Mouse (Mus musculus): ENCODE measurements at regions not wholly inside any gene's neighbourhood (a gene's known extent, or its start where the extent isn't known, plus 50 kb on each side); places are given as distances from the start of the nearest gene placed in this dataset.
"Not testable (repeated sequence)": the region's sequence is repeated elsewhere in the genome, so short reads cannot be mapped to it uniquely, and the experiment has no call there.

- DNase-seq, result no peak
These were observed 52.4 kb upstream of the Plxna2 start for GRCm38 (mm10) chr1:194565574-194565973.

GRCm38 (mm10) chr1:194563946-194564345, 54.1 kb upstream of the Plxna2 start:
- no peak for DNase-seq

GRCm38 (mm10) chr1:194561098-194561497, 56.9 kb upstream of the Plxna2 start:
- no peak for DNase-seq

GRCm38 (mm10) chr1:194548661-194549060, 69.4 kb upstream of the Plxna2 start:
- no peak for DNase-seq

- DNase-seq, result no peak
These were observed 69.8 kb upstream of the Plxna2 start for GRCm38 (mm10) chr1:194548243-194548642.

DNA sequence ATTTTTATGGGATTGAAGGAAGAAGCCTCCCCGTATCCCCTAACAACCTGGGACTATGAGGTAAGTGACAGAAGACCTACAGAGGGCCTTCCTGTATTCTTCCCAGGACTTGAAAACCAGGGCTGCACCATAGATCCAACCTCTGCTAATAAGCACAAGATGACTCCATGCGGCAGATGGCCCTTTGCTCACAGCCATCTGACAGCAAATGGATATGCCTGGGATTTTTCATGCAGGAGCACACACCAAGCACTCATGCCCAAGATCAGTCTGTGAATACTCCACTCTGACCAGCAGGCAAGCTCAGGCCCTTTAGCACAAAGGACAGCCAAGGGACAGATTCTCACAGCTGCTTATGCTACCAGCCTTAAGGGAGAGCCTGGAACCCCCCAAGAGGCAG, 77.1 kb upstream of the Plxna2 start:
- no peak for DNase-seq

DNA sequence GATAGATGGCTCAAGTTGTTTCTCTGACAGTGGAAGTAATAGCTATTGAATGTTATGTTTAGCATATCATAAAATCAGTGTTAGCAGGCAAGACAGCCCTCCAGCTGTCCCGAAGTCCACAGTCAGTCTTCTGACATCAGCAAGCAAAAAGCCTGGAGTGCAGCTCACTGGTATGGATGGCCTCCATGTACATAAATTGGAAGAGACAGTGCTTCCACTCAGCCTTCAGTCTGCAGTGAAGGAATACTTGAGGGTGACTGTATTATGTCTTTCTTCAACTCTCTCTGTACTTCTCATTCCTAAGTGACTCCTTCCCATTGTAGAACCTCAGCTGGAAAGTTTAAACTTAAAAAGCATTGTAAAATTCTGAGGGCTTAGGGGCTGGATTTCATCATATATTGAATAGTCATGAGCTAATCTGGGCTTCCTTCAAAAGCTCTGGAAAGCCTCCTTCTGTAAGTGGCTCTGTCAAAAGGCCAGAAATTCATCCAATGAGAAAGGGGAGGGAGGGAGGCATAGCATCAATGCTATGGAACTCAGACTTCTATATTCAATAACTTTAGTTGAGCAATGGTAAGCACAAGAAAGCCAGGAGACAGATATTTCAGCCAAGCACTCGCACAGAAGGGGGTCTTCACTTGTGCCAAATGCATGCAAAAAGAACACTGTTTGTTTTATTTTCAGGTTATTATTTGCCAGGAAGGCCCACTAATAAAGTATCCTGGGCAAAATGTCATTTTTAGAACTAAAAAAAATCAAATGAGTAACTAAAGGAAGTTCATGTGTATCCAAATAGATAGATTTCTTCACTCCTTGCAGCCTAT, 90.5 kb upstream of the Plxna2 start:
- DNase-seq, result no peak

DNA sequence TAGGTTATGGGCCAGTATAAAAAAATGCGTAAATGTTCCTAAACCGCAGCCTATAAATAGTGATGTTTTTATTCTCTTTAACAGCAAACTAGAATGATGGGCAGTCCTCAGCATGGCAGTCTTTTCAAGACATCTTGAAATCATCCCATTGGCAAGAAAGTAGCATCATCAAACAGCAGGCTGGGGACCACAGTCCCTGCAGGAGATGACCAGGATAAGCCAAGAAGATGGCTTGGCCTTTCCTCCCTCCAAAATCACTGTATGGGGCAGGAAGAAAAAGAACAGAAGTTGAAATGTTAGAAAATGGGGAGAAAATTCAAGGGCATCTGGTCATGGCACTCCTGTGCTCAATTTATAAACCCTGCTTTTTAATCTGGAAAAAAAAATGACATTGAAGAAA, 93.0 kb upstream of the Plxna2 start:
- DNase-seq, result no peak

GRCm38 (mm10) chr1:194521216-194521615, 96.8 kb upstream of the Plxna2 start:
- DNase-seq, result no peak

DNA sequence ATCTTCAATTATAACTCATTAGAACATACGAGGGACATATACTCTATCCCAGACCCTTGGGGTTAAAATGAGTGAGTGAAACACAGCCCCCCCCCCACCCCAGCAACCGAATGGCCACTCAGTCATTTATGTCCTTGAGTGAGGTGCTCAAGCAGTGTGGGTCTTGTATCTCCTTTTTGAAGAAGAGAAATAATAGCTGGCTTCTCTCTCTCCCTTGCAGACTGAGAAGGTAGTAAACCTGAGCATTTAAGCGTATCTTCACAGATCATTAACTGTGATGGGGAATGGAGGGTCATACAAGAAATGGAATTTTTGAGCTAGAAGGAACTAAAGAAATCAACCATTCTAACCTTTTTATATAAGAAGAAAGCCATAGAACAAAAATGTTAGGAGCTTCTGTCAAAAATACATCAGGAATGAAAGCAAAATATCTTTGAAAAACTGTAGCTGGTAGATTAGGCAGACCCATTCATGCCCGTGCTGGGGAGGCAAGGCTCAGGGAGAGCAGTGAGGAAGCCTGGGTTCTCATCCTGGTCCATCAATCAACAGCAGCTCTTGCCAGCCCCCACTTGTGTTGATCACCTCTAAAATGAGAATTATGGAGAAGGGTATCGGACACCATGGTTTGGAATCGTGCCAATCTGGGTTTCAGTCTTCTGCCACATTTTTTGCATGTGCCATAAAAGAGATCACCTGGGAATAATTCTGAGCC, 98.4 kb upstream of the Plxna2 start:
- no peak for DNase-seq

DNA sequence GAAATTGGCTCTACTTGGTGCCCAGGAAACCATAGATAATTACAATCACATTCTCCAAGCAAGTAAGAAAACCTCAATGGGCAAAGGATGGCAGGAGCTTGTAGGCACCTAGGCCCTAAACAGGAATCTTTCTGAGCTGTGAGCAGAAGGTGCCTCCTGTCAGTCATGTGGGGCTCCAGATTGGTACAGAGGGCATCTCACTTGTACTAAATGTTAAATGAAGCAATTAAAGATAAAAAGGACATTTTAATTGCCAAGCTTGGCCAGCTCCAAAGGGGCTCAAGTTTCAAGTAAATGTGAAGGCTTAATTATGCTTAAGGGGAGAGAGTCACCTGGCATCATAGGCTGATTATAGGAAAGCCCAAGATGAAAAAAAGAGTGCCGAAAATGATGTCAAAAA, 101.9 kb upstream of the Plxna2 start:
- DNase-seq, result no peak

DNA sequence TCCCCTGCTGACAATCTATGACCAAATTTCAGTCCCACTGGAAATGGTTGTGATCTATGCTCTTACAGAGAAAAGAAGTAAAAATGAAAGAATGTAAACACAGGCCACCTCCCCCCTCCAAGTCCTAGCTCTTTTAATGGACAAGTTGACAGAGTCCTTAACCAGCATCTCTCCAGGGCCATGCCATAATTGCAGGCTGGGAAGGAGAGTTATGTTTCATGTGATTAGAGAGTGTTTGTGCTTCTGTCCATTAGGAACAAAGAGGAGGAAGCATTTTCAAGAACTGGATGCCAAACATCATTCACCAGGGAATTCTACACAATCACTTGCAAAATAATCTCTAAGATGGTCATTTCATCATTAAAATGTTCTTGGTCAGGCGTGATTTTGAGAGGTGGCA, 109.7 kb upstream of the Plxna2 start:
- DNase-seq, result no peak

- no peak for DNase-seq
These were observed 112.2 kb upstream of the Plxna2 start for GRCm38 (mm10) chr1:194505826-194506225.

DNA sequence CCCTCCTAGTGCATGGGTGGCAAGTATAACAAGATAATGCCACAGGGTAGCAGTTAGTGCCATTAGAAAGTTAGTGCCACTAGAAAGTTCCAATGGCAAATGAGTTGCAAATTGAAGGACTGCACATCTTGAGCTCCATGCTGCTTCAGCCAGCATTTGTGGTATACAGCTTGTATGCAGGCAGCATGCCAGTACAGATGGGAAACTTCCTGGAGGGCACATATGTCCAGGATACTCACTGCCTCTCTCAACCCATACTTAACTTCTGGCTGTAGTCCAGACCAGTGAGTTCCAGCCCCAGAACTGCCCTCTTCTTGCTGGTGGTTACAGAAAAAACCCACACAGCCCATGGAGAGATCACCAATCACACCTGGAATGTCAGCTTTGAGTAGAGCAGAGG, 113.8 kb upstream of the Plxna2 start:
- no peak for DNase-seq

GRCm38 (mm10) chr1:194503517-194503916, 114.5 kb upstream of the Plxna2 start:
- no peak for DNase-seq

DNA sequence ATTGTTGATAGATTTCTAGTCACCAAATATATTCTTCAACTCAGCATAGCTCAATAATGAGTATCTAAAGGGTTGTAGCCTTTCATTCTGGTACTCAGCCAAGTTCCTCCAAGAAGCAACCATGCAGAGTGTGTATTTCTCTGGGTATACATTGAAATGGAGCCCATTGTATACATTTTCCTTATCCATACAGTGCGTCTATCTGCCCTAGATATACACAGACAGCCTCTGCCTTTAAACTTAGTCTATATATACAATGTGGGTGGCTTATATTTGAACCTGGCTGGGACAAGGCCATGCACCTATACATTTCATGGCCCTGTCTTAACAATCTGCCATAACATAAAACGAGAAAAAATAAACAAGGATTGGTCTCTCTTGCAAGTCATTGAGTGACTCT, 121.6 kb upstream of the Plxna2 start:
- DNase-seq, result no peak

GRCm38 (mm10) chr1:194491111-194491510, 126.9 kb upstream of the Plxna2 start:
- DNase-seq, result no peak

DNA sequence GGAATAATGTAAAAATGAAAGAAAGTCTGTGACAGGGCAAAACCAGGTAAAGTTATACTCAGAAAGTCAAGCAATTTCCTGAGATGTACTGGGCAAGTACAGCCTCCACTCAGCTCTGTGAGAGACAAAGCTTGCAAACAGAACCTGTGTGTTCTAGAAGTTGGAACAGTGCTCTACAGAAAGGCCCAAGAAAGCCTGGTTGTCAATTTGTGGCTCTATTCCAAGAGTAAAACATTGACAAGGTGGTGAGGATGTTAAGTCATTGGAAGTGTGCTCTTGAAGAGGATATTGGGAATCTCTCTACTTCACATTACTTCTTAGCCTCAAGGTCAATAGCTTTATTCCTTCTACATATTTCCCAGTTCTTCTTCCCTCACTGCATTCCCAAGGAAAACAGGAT, 129.9 kb upstream of the Plxna2 start:
- DNase-seq, result peak; percentile 4 to 17

DNA sequence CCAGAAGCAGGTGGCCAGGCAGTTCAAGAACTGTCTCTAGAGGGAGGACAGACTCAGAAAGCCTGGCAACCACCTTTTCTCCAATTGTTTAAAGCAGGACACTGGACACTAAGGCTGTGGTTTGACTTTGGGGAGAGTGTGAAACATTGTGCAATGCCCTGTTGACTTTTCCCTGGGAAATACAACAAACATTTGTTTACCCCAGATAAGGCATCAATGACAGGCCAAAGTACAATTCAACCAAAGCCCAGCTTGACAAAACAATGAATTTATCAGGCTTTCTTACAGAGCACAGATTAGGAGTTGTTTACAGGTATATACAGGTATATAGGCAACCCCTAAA, 135.3 kb upstream of the Plxna2 start:
- no peak for DNase-seq

DNA sequence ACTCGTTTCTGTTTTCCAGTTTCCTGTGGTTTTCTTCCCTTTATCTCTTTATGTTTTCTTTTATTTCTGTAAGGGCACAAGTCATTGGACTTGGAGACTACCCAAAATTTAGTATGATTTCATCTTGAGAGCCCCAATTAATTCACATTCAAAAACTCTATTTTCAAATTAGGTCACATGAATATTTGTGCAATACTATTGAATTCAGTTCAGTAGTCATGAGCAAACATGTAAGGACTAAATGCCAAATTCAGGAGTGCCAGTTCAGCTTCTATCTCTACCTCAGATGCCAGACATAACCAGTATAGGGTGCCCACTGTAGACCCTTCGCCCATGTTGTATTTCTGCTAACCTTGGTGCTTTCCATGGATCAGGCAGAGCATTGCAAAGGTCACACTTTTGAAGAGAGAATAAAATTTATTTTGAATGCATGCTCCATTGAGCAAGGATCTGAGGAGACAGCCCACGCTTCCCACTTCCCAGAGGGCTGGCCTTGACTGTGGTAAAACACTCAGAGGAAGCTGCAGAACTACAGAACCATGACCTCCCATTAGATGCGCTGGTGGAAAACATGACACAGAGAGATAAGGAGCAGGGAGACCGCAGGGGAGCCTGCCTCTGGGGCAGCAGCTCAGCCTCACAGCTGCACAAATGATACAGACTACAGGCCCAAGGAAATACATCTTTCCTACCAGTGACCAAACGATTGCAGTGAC, 135.9 kb upstream of the Plxna2 start:
- DNase-seq, result no peak

- DNase-seq, result not testable (repeated sequence)
These were observed 146.7 kb upstream of the Plxna2 start for GRCm38 (mm10) chr1:194471281-194471680.

DNA sequence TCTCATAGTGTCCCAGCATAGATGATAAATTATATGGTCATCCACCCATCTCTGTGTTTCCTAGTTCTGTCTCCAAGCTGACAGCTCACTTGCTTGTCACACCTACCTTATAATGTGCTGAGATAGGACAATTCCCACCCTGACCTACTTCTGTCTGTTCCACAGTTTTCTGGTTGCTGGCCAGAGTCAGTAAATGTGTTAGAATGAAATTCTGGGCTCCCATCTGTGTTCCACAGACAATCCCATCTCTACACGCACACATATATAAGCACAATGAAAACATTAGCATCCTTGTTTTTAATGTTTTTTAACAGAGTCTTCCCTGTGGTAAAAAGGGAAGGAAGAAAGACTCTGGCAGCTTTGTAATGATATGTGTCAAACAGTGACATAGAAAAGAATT, 165.5 kb upstream of the Plxna2 start:
- no peak for DNase-seq

GRCm38 (mm10) chr1:194443681-194444080, 174.3 kb upstream of the Plxna2 start:
- DNase-seq, result no peak

DNA sequence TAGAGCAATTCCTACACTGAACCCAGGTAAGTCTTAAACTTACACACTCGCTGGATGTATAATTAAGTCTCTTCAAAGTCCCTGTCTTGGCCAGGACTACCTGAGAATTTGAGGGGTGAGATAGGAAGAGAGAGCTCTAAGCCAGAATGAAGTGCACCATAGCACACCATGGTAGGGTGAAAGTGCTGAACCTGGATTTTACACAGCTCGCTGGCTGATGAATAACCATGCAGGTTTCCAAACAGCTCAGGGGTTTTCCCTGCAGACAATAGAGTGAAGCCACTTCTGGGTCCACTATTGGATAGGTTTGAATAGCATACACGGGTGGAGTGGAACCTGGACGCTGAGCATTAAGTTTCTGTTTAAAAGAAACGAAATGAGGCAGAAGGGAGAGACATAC, 180.7 kb upstream of the Plxna2 start:
- DNase-seq, result peak; percentile 41 to 50

Measured in kidney, adult 8-10 months (tissue).